Mouse (Mus musculus) heart, embryonic 13.5 days (tissue): ENCODE measurements around the gene Cobll1. TPM values are rescaled to one million over a fixed set of nuclear protein-coding genes. Genes with fewer than 3 reads are reported as not detected.
"Not testable (repeated sequence)": the region's sequence is repeated elsewhere in the genome, so short reads cannot be mapped to it uniquely, and the experiment has no call there.

Source experiments
- ATAC-seq: fragments of 200-750 bp; cut with Nextera tagmentation; 2 replicates; pipeline ENCODE4 v1.8.0; 2017; ENCODE audit warnings: moderate TSS enrichment; ENCODE audit not compliant: insufficient number of reproducible peaks, low FRiP score, low TSS enrichment; ENCODE audit errors: extremely low read depth
- H3K27ac ChIP-seq: fragments of 300-500 bp; sonication (generic); replicated peaks from 2 replicates; pipeline ENCODE4 v1.5.1; 2015; ENCODE audit warnings: moderate library complexity, mild to moderate bottlenecking, inconsistent platforms
- H3K27me3 ChIP-seq: fragments of 300-500 bp; sonication (generic); replicated peaks from 2 replicates; pipeline ENCODE4 v1.6.1; 2015; ENCODE audit warnings: mild to moderate bottlenecking, inconsistent platforms
- H3K36me3 ChIP-seq: fragments of 300-500 bp; sonication (generic); 2 replicates; pipeline ENCODE4 v1.6.1; 2015; ENCODE audit warnings: mild to moderate bottlenecking, inconsistent platforms
- H3K4me1 ChIP-seq: fragments of 300-500 bp; sonication (generic); 2 replicates; pipeline ENCODE4 v1.6.1; 2015; ENCODE audit warnings: inconsistent platforms
- H3K4me2 ChIP-seq: fragments of 300-500 bp; sonication (generic); 2 replicates; pipeline ENCODE4 v1.6.1; 2015; ENCODE audit warnings: inconsistent platforms, mild to moderate bottlenecking, moderate library complexity
- H3K4me3 ChIP-seq: fragments of 300-500 bp; sonication (generic); 2 replicates; pipeline ENCODE4 v1.5.1; 2015; ENCODE audit warnings: moderate library complexity, mild to moderate bottlenecking, inconsistent platforms
- H3K9ac ChIP-seq: fragments of 300-500 bp; sonication (generic); 2 replicates; pipeline ENCODE4 v1.6.1; 2015; ENCODE audit warnings: inconsistent platforms, mild to moderate bottlenecking, moderate library complexity
- H3K9me3 ChIP-seq: fragments of 300-500 bp; sonication (generic); 2 replicates; pipeline ENCODE4 v1.6.1; 2016; ENCODE audit warnings: inconsistent platforms
- WGBS: fragments of 180-500 bp; shearing (Covaris S2); methylation state at CpG from one replicate; pipeline ENCODE4 v1.1.7; 2015; ENCODE audit warnings: mixed read lengths; 5-methylcytosine and 5-hydroxymethylcytosine counted together
- polyA plus RNA-seq: library from polyadenylated mRNA; unstranded; fragments of >200 nt; fragmentation: Nextera tagmentation; extraction: Ambion mirVana; gene quantifications from 2 replicates; pipeline ENCODE4 v1.2.1, GENCODE M21; 2015

Cobll1 gene
- polyA plus RNA-seq, 1 experiment from 2014 or later, result 8.1 TPM

DNA sequence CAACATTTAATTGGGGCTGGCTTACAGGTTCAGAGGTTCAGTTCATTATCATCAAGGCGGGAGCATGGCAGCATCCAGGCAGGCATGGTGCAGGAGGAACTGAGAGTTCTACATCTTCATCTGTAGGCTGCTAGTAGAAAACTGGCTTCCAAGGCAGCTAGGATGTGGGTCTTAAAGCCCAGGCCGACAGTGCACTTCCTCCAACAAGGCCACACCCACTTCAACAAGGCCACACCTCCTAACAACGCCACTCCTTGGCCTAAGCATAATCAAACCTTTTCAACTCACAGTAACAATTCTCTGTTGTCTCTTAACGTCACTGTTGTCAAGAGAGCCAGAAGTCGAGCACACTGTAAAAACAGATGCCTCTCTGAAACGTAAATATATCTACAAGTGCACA is 21.6 kb upstream of the Cobll1 start:
- H3K36me3 ChIP-seq, H3K4me3 ChIP-seq, H3K4me1 ChIP-seq, ATAC-seq, H3K27ac ChIP-seq, H3K9ac ChIP-seq, H3K4me2 ChIP-seq, H3K27me3 ChIP-seq, H3K9me3 ChIP-seq: not testable (repeated sequence)
- 62% methylated on average over 6 of the region's 6 CpGs for whole genome bisulfite sequencing

- Histone ChIP-seq H3K9ac (no peak overlapping the region), H3K36me3 (no peaks in the 10 kb centered on the region), H3K9me3 (no peaks in the 10 kb centered on the region), H3K4me3 (no peak overlapping the region), H3K27me3 (no peaks in the 10 kb centered on the region), H3K4me2 (no peak overlapping the region), H3K27ac (no peak overlapping the region), H3K4me1 (no peaks in the 10 kb centered on the region)
- 85% methylated on average over 4 of the region's 4 CpGs for WGBS
- ATAC-seq, result no peak
These were observed 21.2 kb upstream of the Cobll1 start for GRCm38 (mm10) chr2:65260400-65260799.

DNA sequence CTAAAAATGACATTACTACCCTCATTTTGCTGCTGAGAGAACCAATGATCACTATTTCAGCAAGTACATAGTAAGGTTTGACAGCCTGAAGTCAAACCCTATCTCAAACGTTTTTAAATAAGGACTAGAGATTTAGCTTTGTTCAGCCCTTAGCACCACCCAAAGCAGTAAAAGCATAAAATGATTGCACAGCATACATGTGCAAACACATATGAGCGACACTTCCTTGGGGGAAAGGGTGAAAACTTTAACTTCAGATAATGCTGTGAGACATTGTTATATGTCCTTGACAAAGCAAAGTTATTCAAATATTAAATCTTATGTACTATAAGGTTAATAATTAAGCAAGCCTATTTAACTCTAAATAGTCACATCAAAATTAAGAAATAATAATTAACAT is 18.2 kb upstream of the Cobll1 start:
- Histone ChIP-seq H3K36me3 (no peaks in the 10 kb centered on the region), H3K27ac (no peak overlapping the region), H3K9ac (no peak overlapping the region), H3K9me3 (no peaks in the 10 kb centered on the region), H3K4me2 (no peak overlapping the region), H3K27me3 (no peaks in the 10 kb centered on the region), H3K4me1 (no peaks in the 10 kb centered on the region), H3K4me3 (no peak overlapping the region)
- 58% methylated on average over 2 of the region's 2 CpGs for WGBS
- no peak for ATAC-seq

- WGBS, result 68% methylated on average over 6 of the region's 6 CpGs
- no peak overlapping the region for H3K4me3 ChIP-seq
- no peak overlapping the region for H3K4me2 ChIP-seq
- H3K36me3 ChIP-seq, result no peaks in the 10 kb centered on the region
- H3K27ac ChIP-seq, result no peak overlapping the region
- H3K9me3 ChIP-seq, result no peaks in the 10 kb centered on the region
- H3K9ac ChIP-seq, result no peak overlapping the region
- no peaks in the 10 kb centered on the region for H3K27me3 ChIP-seq
- H3K4me1 ChIP-seq, result no peaks in the 10 kb centered on the region
- no peak for ATAC-seq
These were observed 17.5 kb upstream of the Cobll1 start for GRCm38 (mm10) chr2:65256494-65257254.

DNA sequence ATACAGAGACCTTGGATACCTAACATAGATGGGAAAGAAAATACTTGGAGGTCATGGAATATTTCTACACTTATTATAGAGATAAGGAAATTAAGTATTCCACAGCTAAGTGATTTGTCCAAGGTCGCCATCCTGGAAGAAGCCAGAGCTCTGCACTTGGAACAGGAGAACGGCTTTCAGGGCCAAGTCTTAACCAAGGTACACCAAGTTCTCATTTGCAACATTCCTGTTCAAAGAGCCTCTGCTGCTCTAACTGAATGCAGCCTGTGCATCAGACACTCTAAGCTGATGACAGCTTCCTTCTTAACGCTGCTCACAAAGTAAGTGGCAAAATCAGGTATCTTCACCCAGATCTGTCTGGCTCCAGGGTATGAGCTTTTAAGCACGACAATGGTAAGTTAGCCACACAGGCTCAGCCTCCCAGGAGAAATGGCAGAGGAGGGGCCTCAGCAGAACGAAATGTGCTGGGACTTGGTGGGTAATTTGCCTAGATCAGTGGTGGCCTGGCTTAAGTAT is 11.4 kb upstream of the Cobll1 start:
- H3K27ac ChIP-seq, result 0 out of 2 replicates have a peak overlapping the region, but pooled peaks have one; percentile 6
- no peaks in the 10 kb centered on the region for H3K9me3 ChIP-seq
- ATAC-seq, result no peak
- WGBS, result 19% methylated on average over 5 of the region's 5 CpGs
- peaks cover 12% of the 10 kb centered on the region for H3K4me1 ChIP-seq
- H3K36me3 ChIP-seq, result no peaks in the 10 kb centered on the region
- no peak overlapping the region for H3K4me3 ChIP-seq
- no peak overlapping the region for H3K9ac ChIP-seq
- H3K4me2 ChIP-seq, result 0 out of 2 replicates have a peak overlapping the region, but pooled peaks have one; percentile 15
- no peaks in the 10 kb centered on the region for H3K27me3 ChIP-seq

- no peak for ATAC-seq
- 32% methylated on average over 2 of the region's 2 CpGs for WGBS
- no peaks in the 10 kb centered on the region for H3K36me3 ChIP-seq
- H3K4me3 ChIP-seq, result no peak overlapping the region
- no peak overlapping the region for H3K27ac ChIP-seq
- no peak overlapping the region for H3K4me2 ChIP-seq
- no peaks in the 10 kb centered on the region for H3K9me3 ChIP-seq
- H3K9ac ChIP-seq, result no peak overlapping the region
- H3K27me3 ChIP-seq, result no peaks in the 10 kb centered on the region
- peaks cover 12% of the 10 kb centered on the region for H3K4me1 ChIP-seq
These were observed 10.4 kb upstream of the Cobll1 start for GRCm38 (mm10) chr2:65249575-65249974.

- WGBS, result 65% methylated on average over 5 of the region's 5 CpGs
- peaks cover 17% of the 10 kb centered on the region for H3K4me1 ChIP-seq
- ATAC-seq, result no peak
- H3K27ac ChIP-seq, result no peak overlapping the region
- H3K4me3 ChIP-seq, result no peak overlapping the region
- H3K9ac ChIP-seq, result no peak overlapping the region
- no peak overlapping the region for H3K4me2 ChIP-seq
- H3K9me3 ChIP-seq, result no peaks in the 10 kb centered on the region
- H3K36me3 ChIP-seq, result no peaks in the 10 kb centered on the region
- no peaks in the 10 kb centered on the region for H3K27me3 ChIP-seq
These were observed 1.1 kb upstream of the Cobll1 start for GRCm38 (mm10) chr2:65240173-65240745.

GRCm38 (mm10) chr2:65238171-65238963 is 836 bp downstream of the Cobll1 start:
- Histone ChIP-seq H3K4me1 (peaks cover 17% of the 10 kb centered on the region), H3K4me3 (peak overlapping the region; percentile 83), H3K27ac (peak overlapping the region; percentile 94), H3K9ac (peak overlapping the region; percentile 90), H3K27me3 (no peaks in the 10 kb centered on the region), H3K4me2 (peak overlapping the region; percentile 84), H3K36me3 (no peaks in the 10 kb centered on the region), H3K9me3 (no peaks in the 10 kb centered on the region)
- WGBS, result 1% methylated on average over 75 of the region's 114 CpGs
- peak; percentile 80 for ATAC-seq

GRCm38 (mm10) chr2:65237610-65238170 is 1.5 kb downstream of the Cobll1 start:
- no peak for ATAC-seq
- Histone ChIP-seq H3K27ac (peak overlapping the region; percentile 94), H3K9ac (peak overlapping the region; percentile 90), H3K9me3 (no peaks in the 10 kb centered on the region), H3K27me3 (no peaks in the 10 kb centered on the region), H3K4me1 (peaks cover 17% of the 10 kb centered on the region), H3K36me3 (no peaks in the 10 kb centered on the region), H3K4me2 (peak overlapping the region; percentile 84), H3K4me3 (peak overlapping the region; percentile 83)
- under 1% methylated on average over 22 of the region's 22 CpGs for WGBS

- Histone ChIP-seq H3K4me3 (peak overlapping the region; percentile 83), H3K4me2 (peak overlapping the region; percentile 84), H3K27me3 (no peaks in the 10 kb centered on the region), H3K9me3 (no peaks in the 10 kb centered on the region), H3K27ac (no peak overlapping the region), H3K4me1 (peaks cover 18% of the 10 kb centered on the region), H3K9ac (peak overlapping the region; percentile 90), H3K36me3 (no peaks in the 10 kb centered on the region)
- ATAC-seq, result no peak
- 55% methylated on average over 8 of the region's 8 CpGs for WGBS
These were observed 2.1 kb downstream of the Cobll1 start for GRCm38 (mm10) chr2:65237116-65237515.

DNA sequence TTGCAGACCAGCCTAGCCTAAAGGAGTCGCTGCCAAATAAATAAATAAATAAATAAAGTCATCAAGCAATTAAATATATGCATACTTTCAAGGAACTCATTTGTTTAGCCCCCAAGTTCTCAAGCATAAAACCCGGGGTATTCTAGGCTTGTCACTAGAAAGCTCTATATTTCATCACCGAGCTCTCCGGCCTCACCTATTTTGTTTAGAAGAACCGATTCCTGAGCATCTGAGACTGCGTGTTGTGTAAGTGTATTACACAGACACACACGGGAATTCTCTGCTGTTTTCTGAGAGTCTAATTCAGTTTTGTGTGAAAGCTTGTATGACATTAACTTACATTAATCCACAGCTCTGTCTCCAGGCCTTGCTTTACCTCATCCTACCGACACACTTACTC is 2.6 kb downstream of the Cobll1 start:
- Histone ChIP-seq H3K4me2 (peak overlapping the region; percentile 84), H3K9ac (no peak overlapping the region), H3K9me3 (no peaks in the 10 kb centered on the region), H3K4me1 (peaks cover 21% of the 10 kb centered on the region), H3K27ac (no peak overlapping the region), H3K36me3 (no peaks in the 10 kb centered on the region), H3K4me3 (peak overlapping the region; percentile 83), H3K27me3 (no peaks in the 10 kb centered on the region)
- WGBS, result 79% methylated on average over 8 of the region's 8 CpGs
- no peak for ATAC-seq
